Mouse (Mus musculus): Measurements from ENCODE around the gene Hist1h2ag. TPM values are rescaled to one million over a fixed set of nuclear protein-coding genes. Genes with fewer than 3 reads are reported as not detected.

Gene Hist1h2ag
- polyA plus RNA-seq, 1 experiment from 2014 or later, result 42.9 TPM

DNA sequence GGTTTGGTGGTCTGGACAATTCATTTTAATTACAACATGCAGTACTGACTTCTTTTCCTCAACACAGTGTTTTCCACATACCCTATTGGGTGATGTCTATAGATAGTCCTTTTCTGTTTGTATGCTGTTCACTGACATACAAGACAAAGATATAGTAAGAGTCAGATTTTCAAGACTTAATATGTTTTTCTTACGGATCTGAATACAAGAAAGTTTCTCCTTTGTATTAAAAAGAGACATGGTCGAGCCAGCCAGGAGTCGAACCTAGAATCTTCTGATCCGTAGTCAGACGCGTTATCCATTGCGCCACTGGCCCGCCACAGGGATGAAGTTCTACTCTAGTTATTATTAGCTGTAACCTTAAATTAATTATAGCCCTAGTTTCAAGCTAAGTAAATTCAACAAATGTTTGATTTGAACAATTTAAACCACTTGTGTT, 21.8 kb downstream of the Hist1h2ag start:
- H3K9me3 ChIP-seq, result no peaks in the 10 kb centered on the region
- H3K27me3 ChIP-seq (replicated peaks), result no peaks in the 10 kb centered on the region
- H3K4me3 ChIP-seq (replicated peaks), result peak overlapping the region; percentile 52
- H3K4me2 ChIP-seq, result peak overlapping the region; percentile 76
- peak; percentile 67 for ATAC-seq (ENCODE audit: insufficient read depth, low FRiP score, low read depth)
- H3K9ac ChIP-seq, result no peak overlapping the region; the same call in 1 of the 2 replicates
- H3K4me1 ChIP-seq, result no peaks in the 10 kb centered on the region
- WGBS, result under 1% methylated on average over 8 of the region's 8 CpGs
- H3K36me3 ChIP-seq, result no peaks in the 10 kb centered on the region
- H3K27ac ChIP-seq, result no peak overlapping the region

DNA sequence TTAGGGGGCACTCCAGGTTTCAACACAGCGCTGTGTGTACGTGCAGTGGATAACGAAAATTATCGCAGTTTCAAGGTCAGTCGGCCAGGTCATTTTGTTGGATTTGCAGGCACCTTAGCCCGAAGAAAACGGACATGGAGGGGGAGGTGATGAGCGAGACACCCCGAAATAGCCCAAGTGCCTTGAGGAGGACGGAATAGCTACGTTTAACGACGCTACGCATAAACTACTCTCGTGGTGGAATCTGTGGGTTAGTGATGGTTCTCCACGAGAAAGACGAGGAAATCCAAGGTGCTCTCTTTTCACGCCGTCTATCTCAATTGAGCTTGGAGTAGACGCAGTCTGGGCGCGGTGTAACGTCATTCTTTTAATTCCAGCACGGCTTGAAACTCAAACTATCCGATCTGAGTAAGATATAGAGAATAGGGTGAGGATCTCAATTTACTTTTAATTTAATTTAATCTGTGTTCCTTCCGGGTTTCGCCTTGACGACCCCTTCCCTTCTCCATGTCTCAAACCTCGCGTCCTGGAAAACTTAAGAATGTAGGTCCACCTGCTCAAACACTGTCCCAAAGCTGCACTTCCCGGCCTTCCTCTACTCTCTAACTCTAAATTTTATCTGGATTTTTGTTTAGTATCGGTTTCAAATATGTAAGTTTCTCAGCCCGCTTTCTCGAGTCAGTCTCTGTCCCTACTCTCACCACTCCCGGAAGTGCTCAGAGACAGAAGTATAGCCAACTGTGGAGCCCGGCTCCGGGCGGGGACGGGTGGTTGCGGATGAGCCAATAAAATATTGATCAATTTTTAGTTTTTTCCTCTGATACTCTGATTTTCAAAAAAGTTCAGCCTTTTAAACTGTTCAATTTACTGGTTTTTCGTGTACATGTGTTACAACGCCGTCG, 22.6 kb downstream of the Hist1h2ag start:
- no peaks in the 10 kb centered on the region for H3K9me3 ChIP-seq
- no peak overlapping the region for H3K27ac ChIP-seq
- peak; percentile 60; the same call in 1 of the 2 replicates for ATAC-seq (ENCODE audit: insufficient read depth, low FRiP score, low read depth)
- 1% methylated on average over 44 of the region's 44 CpGs for WGBS
- peak overlapping the region; percentile 76 for H3K4me2 ChIP-seq
- no peaks in the 10 kb centered on the region for H3K4me1 ChIP-seq
- H3K9ac ChIP-seq, result peak overlapping the region; percentile 34; the same call in 1 of the 2 replicates
- peak overlapping the region; percentile 52 for H3K4me3 ChIP-seq (replicated peaks)
- H3K27me3 ChIP-seq (replicated peaks), result peaks cover 2% of the 10 kb centered on the region; the same call in 1 of the 2 replicates
- H3K36me3 ChIP-seq, result no peaks in the 10 kb centered on the region

DNA sequence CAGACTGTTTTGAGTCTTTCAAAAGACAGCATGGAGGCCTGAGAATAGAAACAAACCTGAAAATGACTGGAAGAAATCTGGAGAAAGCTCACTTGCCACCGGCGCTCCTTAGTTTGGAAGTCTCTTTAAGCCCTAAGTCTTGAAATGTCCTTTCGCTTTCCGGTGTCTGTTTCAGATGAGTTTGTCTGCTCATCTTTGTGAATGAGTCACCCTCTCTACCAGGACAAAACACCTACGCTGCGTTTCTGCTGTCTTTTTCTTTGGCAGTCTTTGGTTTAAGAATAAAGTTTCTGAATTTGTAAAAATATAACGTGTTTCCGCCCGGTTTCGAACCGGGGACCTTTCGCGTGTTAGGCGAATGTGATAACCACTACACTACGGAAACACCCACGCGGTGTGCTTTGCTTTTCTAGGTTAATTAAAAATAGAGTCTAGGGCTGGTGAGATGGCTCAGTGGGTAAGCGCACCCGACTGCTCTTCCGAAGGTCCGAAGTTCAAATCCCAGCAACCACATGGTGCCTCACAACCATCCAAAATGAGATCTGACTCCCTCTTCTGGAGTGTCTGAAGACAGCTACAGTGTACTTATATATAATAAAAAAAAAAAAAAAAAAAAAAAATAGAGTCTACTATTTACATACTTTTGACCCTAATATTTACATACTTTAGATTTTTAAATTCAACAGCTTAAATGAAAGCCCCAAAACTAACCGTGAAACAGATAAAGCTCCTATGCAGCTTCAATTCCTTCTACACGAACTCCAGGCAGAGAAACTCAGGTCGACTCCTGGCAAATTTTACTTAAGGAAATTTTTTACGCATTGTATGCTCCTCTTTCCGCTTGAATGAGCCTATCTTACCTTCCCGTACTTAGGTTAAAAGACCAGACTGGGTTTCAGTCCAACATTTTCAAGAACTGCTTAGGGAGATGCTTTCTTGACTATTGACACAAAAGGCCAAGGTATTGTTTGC, 27.0 kb downstream of the Hist1h2ag start:
- ATAC-seq (ENCODE audit: insufficient read depth, low FRiP score, low read depth), result peak; percentile 84
- peak overlapping the region; percentile 42 for H3K4me2 ChIP-seq
- no peaks in the 10 kb centered on the region for H3K36me3 ChIP-seq
- H3K27me3 ChIP-seq (replicated peaks), result peaks cover 27% of the 10 kb centered on the region
- 16% methylated on average over 27 of the region's 27 CpGs for WGBS
- peak overlapping the region; percentile 7; the same call in 1 of the 2 replicates for H3K4me3 ChIP-seq (replicated peaks)
- H3K9me3 ChIP-seq, result no peaks in the 10 kb centered on the region
- H3K9ac ChIP-seq, result no peak overlapping the region
- H3K27ac ChIP-seq, result no peak overlapping the region
- H3K4me1 ChIP-seq, result 0 out of 2 replicates have a peak, but pooled peaks cover 7% of the 10 kb centered on the region

DNA sequence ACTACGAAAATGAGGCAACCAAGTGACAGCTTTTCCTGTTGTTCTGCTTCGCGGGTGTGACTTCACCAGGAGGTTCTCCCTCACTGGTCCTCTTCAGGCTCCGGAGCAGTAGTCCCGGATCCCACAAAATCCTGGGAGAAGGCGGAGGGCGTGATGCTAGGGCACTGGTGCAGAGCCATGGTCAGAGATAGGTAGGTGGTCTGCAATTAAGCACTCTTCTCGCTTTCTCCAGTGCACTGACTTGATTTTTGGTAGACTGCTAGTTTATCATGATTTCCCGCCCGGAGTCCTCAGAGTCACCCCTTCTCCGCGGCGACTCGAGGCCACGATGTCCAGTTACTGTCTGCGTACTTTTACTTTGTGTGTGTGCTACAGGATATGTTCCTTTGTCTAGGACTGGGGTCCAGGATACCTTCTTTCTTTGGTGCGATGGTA, 28.3 kb downstream of the Hist1h2ag start:
- WGBS, result 14% methylated on average over 17 of the region's 17 CpGs
- no peak for ATAC-seq (ENCODE audit: insufficient read depth, low FRiP score, low read depth)
- Histone ChIP-seq H3K4me2 (peak overlapping the region; percentile 42), H3K27ac (no peak overlapping the region), H3K4me3 (replicated peaks) (peak overlapping the region; percentile 15; the same call in 1 of the 2 replicates), H3K9ac (no peak overlapping the region), H3K9me3 (no peaks in the 10 kb centered on the region), H3K27me3 (replicated peaks) (peaks cover 35% of the 10 kb centered on the region), H3K4me1 (0 out of 2 replicates have a peak, but pooled peaks cover 7% of the 10 kb centered on the region), H3K36me3 (no peaks in the 10 kb centered on the region)

DNA sequence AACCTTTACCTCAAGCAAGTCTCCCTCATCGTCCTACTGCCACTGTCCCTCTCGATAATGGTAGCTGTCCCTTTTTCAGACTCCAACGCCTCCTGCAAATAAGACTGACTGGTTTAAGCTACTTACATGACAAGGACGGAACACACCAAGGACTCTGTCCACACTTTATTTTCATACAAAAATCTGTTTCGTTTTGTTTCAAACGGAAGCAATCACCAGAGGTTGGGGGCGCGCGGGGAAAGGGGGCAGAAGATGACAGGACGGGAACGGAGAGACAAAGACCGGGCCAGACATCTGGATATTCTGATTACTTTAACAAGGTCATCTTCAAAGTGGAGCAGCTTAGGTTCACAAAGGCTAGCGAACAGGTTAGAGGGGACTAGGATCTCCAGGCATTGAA, 29.0 kb downstream of the Hist1h2ag start:
- Histone ChIP-seq H3K9ac (no peak overlapping the region), H3K4me1 (0 out of 2 replicates have a peak, but pooled peaks cover 7% of the 10 kb centered on the region), H3K9me3 (no peaks in the 10 kb centered on the region), H3K27me3 (replicated peaks) (peaks cover 42% of the 10 kb centered on the region), H3K4me3 (replicated peaks) (0 out of 2 replicates have a peak overlapping the region, but pooled peaks have one; percentile 15), H3K27ac (no peak overlapping the region), H3K4me2 (peak overlapping the region; percentile 42; the same call in 1 of the 2 replicates), H3K36me3 (no peaks in the 10 kb centered on the region)
- no peak for ATAC-seq (ENCODE audit: insufficient read depth, low FRiP score, low read depth)
- 18% methylated on average over 13 of the region's 13 CpGs for WGBS

DNA sequence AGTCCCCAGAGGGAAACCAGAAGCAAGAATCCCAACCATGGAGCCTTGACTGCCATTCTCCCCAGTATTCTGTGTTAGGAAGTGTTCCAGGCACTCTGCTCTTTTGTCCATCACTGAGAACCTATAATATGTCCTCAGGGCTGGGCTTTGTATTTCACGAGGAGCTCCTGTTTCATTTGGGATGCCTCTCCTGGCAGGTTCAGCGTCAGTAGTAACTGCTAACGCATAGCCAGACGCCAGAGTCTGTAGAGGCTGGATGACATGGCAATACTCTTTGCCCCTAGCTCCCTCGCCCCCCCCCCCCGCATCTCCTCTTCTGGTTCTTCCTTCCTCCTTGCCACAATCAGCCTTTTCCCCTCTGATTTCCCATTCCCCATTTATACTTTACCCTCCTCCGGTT, 33.1 kb downstream of the Hist1h2ag start, which contains the start of gene Prss16:
TSS of gene Prss16 (minus strand) at position 101 of the 400 bp plus-strand sequence.
- peaks cover 77% of the 10 kb centered on the region for H3K27me3 ChIP-seq (replicated peaks)
- H3K4me2 ChIP-seq, result no peak within 1 kb of the TSS
- ATAC-seq (ENCODE audit: insufficient read depth, low FRiP score, low read depth), result no peak
- H3K36me3 ChIP-seq, result no peaks in the 10 kb centered on the region
- H3K9me3 ChIP-seq, result no peaks in the 10 kb centered on the region
- H3K9ac ChIP-seq, result no peak within 1 kb of the TSS
- peaks cover 14% of the 10 kb centered on the region for H3K4me1 ChIP-seq
- no peak within 1 kb of the TSS for H3K4me3 ChIP-seq (replicated peaks)
- H3K27ac ChIP-seq, result no peak within 1 kb of the TSS
- 43% methylated on average over 7 of the region's 7 CpGs for WGBS

DNA sequence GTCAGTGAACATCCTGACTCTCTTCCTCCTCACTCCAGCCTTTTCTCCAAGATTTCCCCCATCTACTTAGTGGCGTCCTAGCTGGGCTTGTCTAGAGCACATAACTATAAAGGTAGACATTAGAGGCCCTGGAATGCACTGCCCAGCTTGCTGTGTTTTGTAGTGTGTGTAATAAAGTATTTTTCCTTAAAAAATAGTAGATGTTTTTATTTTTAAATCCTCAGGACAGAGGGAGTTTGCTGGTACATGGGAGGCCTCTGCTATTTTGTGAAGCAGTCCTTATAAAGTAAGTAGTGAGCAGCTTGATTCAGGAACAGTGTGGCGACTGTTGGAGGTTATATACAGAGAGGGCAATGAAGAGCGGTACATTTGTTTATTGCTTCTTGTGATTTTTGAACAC, 34.0 kb downstream of the Hist1h2ag start:
- Histone ChIP-seq H3K27ac (no peak overlapping the region), H3K4me1 (peaks cover 9% of the 10 kb centered on the region), H3K4me2 (no peak overlapping the region), H3K36me3 (no peaks in the 10 kb centered on the region), H3K4me3 (replicated peaks) (no peak overlapping the region), H3K27me3 (replicated peaks) (peaks cover 81% of the 10 kb centered on the region), H3K9ac (no peak overlapping the region), H3K9me3 (no peaks in the 10 kb centered on the region)
- 83% methylated on average over 3 of the region's 3 CpGs for WGBS
- ATAC-seq (ENCODE audit: insufficient read depth, low FRiP score, low read depth), result no peak

DNA sequence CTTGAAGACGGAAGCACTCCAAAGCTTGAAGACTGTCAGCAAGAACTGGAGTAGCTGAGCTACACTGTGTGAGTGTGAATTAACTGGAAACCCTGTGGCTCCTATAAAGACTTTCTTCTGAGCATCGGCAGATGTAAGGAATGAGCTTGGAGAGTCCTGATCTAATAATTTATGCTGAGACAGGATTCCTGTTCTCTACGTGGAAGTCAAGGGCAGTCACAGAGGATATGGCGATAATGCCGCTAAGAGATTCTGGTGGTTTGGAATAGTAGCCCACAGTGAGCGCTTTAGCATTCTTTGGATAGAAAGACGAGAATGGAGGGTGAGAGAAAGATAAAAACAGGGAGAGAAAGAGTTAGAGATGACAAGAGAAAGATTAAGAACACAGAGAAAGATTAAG, 34.9 kb downstream of the Hist1h2ag start:
- no peak overlapping the region for H3K4me2 ChIP-seq
- H3K4me3 ChIP-seq (replicated peaks), result 0 out of 2 replicates have a peak overlapping the region, but pooled peaks have one; percentile 1
- peaks cover 87% of the 10 kb centered on the region for H3K27me3 ChIP-seq (replicated peaks)
- no peaks in the 10 kb centered on the region for H3K36me3 ChIP-seq
- H3K9ac ChIP-seq, result no peak overlapping the region
- 49% methylated on average over 7 of the region's 7 CpGs for WGBS
- H3K4me1 ChIP-seq, result peaks cover 9% of the 10 kb centered on the region
- no peaks in the 10 kb centered on the region for H3K9me3 ChIP-seq
- H3K27ac ChIP-seq, result no peak overlapping the region
- no peak for ATAC-seq (ENCODE audit: insufficient read depth, low FRiP score, low read depth)

DNA sequence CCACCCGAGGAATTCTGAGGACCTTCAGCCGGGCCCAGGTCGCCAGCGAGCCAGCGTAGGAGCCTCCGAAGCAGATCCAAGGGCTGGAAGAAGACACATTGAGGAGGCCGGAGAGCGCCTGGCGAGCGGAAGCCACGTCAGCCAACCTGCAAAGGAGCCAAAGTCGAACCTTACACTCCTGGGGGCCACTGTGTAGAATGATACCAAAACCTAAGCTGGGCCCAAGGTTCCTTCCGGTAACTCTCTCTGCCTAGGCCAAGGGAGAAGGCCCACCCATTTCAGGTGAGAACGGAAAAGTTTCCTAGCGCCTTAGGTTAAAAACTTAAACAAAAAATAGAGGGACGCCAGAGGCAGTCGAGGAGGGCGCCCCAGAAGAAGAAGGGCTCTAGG, 35.6 kb downstream of the Hist1h2ag start:
- H3K4me3 ChIP-seq (replicated peaks), result peak overlapping the region; percentile 50
- no peak overlapping the region for H3K9ac ChIP-seq
- no peak overlapping the region for H3K27ac ChIP-seq
- H3K36me3 ChIP-seq, result no peaks in the 10 kb centered on the region
- ATAC-seq (ENCODE audit: insufficient read depth, low FRiP score, low read depth), result no peak
- peak overlapping the region; percentile 96 for H3K4me2 ChIP-seq
- peaks cover 83% of the 10 kb centered on the region for H3K27me3 ChIP-seq (replicated peaks)
- H3K4me1 ChIP-seq, result peaks cover 9% of the 10 kb centered on the region
- no peaks in the 10 kb centered on the region for H3K9me3 ChIP-seq
- WGBS, result 5% methylated on average over 18 of the region's 18 CpGs

DNA sequence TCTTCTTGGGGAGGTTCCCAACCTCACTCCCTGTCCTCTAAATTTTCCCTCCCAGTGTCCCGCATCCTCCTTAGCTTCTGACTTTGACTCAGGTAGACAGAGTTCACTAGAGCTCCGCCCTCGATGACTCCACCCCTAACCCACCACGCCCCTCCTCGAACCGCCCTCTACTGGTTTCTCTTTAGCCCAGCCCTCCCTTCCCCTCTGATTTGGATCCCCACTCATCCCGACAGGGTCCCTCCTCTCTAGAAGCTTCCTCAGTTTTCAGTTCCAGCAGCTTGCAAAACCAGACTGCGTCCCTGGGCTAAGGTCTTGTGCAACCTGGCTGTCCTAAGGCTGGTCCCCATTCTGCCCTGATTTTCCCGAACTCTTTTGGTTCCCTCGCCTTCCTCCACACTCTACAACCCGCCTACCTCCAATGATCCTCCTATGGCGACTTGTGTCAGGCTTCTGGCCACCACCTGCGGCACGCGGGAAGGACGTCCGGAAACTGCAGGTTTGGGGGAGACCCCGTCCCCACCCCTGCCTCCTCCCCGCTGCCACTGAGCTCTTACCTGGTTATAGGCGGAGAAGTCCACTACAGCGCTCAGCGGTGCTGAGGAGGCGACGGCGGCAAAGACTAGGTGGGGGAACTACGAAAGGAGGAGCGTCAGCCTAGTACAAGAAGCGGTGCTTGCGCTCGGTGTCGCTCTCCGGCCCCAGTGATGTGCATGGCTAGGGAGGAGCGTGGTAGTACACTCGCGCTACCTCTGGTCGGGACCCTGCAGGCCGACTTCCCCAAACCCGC, 36.2 kb downstream of the Hist1h2ag start:
- ATAC-seq (ENCODE audit: insufficient read depth, low FRiP score, low read depth), result peak; percentile 94
- Histone ChIP-seq H3K9me3 (no peaks in the 10 kb centered on the region), H3K4me2 (peak overlapping the region; percentile 96), H3K36me3 (no peaks in the 10 kb centered on the region), H3K27ac (no peak overlapping the region), H3K4me3 (replicated peaks) (peak overlapping the region; percentile 50), H3K9ac (peak overlapping the region; percentile 34; the same call in 1 of the 2 replicates), H3K4me1 (peaks cover 9% of the 10 kb centered on the region), H3K27me3 (replicated peaks) (peaks cover 85% of the 10 kb centered on the region)
- under 1% methylated on average over 38 of the region's 38 CpGs for WGBS
